Mouse (Mus musculus): ENCODE measurements around the gene Bms1.

Gene Bms1

DNA sequence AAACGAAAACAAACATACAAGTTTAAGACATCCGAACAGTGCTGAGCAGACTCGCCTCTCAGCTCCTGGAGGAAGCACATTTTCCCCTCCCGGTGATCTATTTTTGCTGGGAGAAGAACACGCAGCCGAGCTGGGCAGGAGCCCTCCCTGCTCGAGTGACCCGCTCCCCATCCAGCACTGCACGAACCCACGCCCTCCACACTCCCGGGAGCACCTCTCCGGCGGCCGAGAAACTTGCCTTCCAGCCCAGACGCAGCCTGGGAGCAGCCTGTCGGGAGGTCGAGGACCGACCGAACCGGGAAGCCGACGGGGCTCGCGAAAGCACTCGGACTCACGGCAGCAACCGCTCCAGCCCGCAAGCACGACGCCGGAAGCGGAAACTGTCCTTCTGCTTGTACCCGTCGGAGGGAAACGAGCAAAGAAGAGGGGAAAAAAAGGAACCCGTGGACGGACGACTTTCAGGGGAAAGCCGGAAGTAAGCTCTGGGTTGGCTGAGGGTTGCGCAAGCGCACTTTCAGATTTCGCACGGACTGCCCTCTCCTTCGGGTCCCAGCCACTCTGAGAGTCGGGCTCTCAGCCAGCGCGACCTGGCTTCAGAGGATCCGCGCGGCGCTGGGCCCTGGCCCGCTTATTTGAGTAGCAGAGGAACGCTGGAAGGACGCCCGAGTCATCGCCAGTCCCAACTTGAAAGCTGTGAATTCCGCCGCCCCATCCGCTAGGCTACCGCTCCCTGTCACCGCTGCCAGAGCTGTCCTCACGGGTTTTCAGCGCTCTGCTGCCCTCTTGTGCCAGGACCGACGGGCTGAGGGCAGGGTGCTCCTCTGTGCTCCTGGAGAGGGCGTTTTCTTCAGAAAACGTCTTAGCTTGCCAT, at the start of gene Bms1:
Gene Bms1 (minus strand): TSS at position 425 of the 871 bp plus-strand sequence.
- peak; percentile 96 for DNase-seq

DNA sequence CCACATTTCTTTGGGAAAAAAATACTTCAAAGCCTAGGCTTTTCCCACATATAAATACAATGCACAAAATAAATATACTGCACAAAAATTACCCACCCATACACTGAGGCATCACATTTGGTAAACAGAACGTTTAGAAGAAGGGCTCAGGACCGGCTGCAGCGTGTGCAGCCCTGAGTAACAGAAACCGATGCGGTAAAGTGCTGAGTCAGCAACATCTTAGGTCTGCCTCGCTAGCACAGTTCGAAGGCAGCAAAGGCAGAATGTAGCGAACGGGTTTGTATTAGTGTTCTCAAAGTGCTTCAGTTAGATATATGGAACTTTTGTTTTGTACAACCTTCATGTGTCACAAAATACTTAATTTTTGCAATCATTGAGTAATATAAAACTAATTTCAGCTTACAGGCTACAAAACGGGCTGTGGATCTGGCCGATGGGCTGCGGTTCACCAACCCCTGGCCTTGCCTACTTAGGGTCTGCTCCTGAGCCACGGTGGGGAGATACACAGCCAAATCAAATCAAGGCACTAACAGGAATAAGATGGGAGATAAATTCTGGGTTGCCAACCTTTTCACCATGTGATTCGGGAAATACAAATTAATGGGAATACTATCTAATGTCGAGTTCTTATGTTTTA, 42.9 kb upstream of the Bms1 start:
- DNase-seq: no peak

GRCm38 (mm10) chr6:118457726-118458125, 38.5 kb upstream of the Bms1 start:
- DNase-seq: no peak

GRCm38 (mm10) chr6:118455042-118455631, 35.9 kb upstream of the Bms1 start, which contains the start of gene Zfp248:
Gene Zfp248, minus strand, starts transcription at chr6:118455528.
- peak; percentile 92 for DNase-seq

DNA sequence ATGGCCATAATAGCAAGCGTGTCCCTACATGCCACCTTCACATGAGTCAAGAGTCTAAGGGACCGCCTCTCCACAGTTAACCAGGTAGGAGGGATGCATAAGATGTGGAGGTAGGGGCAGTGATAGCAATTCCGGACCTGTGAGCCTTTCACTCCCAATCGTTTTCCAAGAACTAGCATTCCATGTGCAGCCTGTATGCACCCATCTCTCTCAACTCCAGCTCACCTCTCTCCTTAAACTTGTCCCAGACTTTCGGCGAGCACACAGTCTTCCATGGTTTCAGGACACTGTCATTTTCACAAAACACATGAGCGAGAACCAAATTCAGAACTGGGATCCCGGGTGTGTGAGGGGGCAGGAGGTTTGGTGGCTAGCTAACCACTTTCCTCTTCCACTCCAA, 35.2 kb upstream of the Bms1 start:
- no peak for DNase-seq

DNA sequence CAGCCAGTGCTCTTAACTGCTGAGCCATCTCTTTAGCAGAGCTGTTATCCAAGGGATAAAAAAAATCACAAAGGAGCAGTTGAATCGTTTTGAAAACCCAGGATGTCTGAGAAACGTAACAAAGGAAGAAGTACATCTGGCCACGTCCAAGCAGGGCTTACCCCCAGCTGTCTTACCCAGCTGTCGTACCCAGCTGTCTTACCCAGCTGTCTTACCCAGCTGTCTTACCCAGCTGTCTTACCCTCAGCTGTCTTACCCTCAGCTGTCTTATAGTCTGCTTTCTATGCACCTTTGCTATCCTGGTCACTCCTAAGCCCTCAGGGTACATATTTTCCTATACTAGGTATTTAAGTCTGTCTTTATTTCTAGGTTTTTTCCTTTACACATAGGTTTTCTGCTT, 12.2 kb upstream of the Bms1 start:
- DNase-seq: no peak

- no peak for DNase-seq
Measured at GRCm38 (mm10) chr6:118426666-118427065, 7.4 kb upstream of the Bms1 start.

DNA sequence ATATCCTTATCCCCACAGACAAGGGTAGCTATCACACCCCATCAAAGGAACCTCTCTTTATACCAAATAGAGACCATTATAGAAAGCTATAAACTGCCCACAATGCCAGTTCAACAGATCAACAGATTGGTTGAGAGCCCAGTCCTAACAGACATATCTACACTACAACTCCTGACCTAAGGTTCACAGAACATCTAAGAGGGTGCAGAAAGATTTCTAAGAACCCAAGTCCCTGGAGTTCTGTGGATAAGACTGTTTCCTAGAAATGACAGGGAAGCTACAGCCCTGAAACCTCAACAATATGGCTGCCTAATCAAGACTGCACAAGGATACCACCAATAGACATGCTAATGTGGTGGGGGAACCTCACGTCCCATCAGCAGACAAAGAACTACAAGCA, 8.8 kb downstream of the Bms1 start:
- no peak for DNase-seq

DNA sequence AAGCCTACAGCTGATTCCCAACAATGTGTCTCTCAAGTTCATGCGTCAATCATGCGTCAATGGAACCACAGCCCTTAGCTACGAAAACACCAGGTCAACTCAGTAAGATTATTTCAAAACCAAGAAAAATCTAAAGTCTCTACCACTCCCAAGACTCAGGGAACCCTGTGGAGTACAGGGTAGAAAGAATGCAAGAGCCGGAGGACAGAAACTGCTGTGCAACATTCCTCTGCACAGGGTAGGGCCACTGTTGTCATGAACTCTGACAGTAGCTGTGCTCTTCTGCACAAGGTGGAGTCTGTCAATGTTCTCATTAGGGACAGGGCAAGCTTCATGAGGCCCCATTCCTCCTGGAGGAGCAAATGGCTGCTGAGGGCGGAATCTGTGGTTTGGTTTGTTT, 10.8 kb downstream of the Bms1 start:
- no peak for DNase-seq

DNA sequence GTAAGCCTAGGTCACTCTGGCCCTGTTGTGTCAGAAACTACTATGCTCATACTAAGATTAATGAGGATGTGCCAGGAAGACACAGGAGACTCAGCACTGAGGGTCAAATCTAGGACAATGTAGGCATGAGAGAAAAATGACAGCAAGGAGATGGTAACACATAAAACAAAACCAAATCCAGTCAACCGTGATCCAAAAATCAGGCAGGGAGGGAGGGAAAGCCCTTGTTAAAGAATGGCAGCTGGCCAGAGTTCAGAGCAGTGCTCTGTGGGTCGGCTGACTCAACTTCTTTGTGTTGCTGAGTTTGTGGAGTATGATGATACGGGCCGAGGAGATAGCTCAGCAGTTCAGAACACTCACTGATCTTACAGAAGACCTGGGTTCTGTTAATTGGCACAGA, 12.9 kb downstream of the Bms1 start:
- no peak for DNase-seq

- DNase-seq: no peak
Measured at GRCm38 (mm10) chr6:118390746-118391145, 28.5 kb downstream of the Bms1 start.

DNA sequence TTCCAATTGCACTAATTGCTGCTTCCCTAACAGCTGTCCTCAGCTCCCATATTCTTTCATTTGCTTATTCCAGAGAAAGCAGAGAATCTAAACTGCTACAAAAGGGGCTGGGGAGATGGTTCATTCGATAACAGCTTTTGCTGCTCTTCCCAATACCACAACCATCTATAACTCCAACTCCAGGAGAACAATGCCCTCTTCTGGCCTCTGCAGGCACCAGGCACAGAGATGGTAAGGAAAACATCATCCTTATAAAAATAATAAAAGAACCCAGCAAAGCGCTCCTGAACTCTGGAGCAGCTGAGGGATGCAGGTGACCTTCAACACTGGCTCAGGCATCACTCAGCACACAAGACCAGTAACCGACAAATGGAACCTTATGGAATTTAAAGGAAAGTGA, 33.3 kb downstream of the Bms1 start:
- DNase-seq: no peak

- DNase-seq: no peak
Measured at GRCm38 (mm10) chr6:118381234-118381633, 38.0 kb downstream of the Bms1 start.

GRCm38 (mm10) chr6:118380630-118381029, 38.6 kb downstream of the Bms1 start:
- no peak for DNase-seq

GRCm38 (mm10) chr6:118379451-118380167, 39.7 kb downstream of the Bms1 start:
- DNase-seq: peak; percentile 88

DNA sequence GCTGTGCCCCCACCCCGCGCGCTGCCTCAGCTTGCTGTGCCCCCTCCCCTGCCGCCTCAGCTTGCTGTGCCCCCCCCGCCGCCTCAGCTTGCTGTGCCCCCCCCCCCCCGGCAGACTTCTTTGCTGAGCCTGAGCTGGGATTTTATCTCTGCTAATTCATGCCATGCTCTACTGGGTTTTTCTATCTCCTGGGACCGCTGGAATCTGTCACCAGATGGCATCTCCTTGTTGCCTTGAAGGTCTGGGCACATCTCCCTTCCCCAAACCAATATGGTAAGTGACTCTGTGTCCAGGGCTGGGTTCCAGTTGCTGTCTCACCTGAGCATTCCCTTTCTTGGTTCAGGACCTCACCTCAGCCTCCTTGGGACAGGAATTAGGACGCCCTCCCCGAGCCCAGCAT, 41.7 kb downstream of the Bms1 start:
- DNase-seq: no peak

- DNase-seq: peak; percentile 60
Measured at GRCm38 (mm10) chr6:118376023-118376422, 43.3 kb downstream of the Bms1 start.

- no peak for DNase-seq
Measured at GRCm38 (mm10) chr6:118375457-118375856, 43.8 kb downstream of the Bms1 start.

DNA sequence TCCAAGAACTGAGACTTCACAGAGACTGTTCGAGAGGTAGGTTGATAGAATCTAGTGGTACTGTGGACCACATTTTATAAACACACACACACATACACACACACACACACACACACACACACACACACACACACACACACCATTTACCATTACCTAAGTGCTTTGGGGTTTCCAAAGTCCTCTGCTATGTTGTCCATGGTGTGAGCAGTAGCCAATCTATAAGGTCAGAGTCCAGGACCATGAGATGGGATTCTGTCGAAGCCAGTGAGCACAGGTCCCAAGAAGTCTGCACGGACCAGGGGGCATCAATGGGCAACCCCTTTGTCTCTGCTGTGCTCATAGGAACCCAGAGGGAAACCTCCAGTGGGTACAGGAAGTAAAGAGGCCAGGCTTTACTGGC, 44.2 kb downstream of the Bms1 start:
- no peak for DNase-seq

DNA sequence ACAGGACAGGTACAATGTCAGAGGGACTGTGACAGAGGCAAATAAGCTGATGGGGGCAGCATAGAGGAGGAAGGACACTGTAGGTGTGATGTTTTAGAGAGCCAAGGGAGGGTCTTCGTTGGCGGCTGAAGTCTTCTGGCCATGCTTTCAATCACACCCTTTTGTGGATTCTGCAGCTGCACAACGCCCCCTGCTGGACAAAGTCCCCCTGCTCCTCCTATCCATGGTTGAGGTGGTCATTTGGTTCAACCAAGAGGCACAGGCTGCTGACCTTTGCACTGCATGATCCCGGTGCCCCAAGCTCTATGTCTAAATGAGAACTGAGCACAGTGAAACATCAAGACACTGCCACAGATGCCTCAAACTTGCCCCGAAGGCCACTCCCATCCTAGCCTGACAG, 46.0 kb downstream of the Bms1 start:
- DNase-seq: peak; percentile 68

GRCm38 (mm10) chr6:118372794-118373193, 46.5 kb downstream of the Bms1 start:
- DNase-seq: no peak

- no peak for DNase-seq
Measured at GRCm38 (mm10) chr6:118367502-118367901, 51.8 kb downstream of the Bms1 start.

GRCm38 (mm10) chr6:118366196-118366595, 53.1 kb downstream of the Bms1 start:
- DNase-seq: no peak
